Mouse (Mus musculus) neural tube, embryonic 15.5 days (tissue): ENCODE measurements around the gene Ak9. TPM values are rescaled to one million over a fixed set of nuclear protein-coding genes. Genes with fewer than 3 reads are reported as not detected.

Source experiments
- ATAC-seq: fragments of 200-750 bp; cut with Nextera tagmentation; 2 replicates; pipeline ENCODE4 v1.8.0; 2017; ENCODE audit warnings: mild to moderate bottlenecking, moderate TSS enrichment, moderate library complexity; ENCODE audit not compliant: low FRiP score
- H3K27ac ChIP-seq: fragments of 300-500 bp; sonication (generic); replicated peaks from 2 replicates; pipeline ENCODE4 v1.5.1; 2015; ENCODE audit warnings: mild to moderate bottlenecking, inconsistent platforms
- H3K27me3 ChIP-seq: fragments of 300-500 bp; sonication (generic); replicated peaks from 2 replicates; pipeline ENCODE4 v1.6.1; 2015; ENCODE audit warnings: inconsistent platforms
- H3K36me3 ChIP-seq: fragments of 300-500 bp; sonication (generic); 2 replicates; pipeline ENCODE4 v1.6.1; 2015; ENCODE audit warnings: inconsistent platforms
- H3K4me1 ChIP-seq: fragments of 300-500 bp; sonication (generic); 2 replicates; pipeline ENCODE4 v1.6.1; 2015; ENCODE audit warnings: inconsistent platforms
- H3K4me2 ChIP-seq: fragments of 300-500 bp; sonication (generic); 2 replicates; pipeline ENCODE4 v1.6.1; 2015; ENCODE audit warnings: inconsistent platforms, mild to moderate bottlenecking, moderate library complexity
- H3K4me3 ChIP-seq: fragments of 300-500 bp; sonication (generic); replicated peaks from 2 replicates; pipeline ENCODE4 v1.5.1; 2015; ENCODE audit warnings: mild to moderate bottlenecking, inconsistent platforms
- H3K9ac ChIP-seq: fragments of 300-500 bp; sonication (generic); replicated peaks from 2 replicates; pipeline ENCODE4 v1.6.1; 2015; ENCODE audit warnings: mild to moderate bottlenecking, inconsistent platforms
- H3K9me3 ChIP-seq: fragments of 300-500 bp; sonication (generic); replicated peaks from 2 replicates; pipeline ENCODE4 v1.6.1; 2016; ENCODE audit warnings: inconsistent platforms
- WGBS: fragments of 180-500 bp; shearing (Covaris S2); methylation state at CpG from one replicate; pipeline ENCODE4 v1.1.7; 2015; ENCODE audit warnings: mixed read lengths; 5-methylcytosine and 5-hydroxymethylcytosine counted together
- polyA plus RNA-seq: library from polyadenylated mRNA; unstranded; fragments of >200 nt; fragmentation: Nextera tagmentation; extraction: Ambion mirVana; gene quantifications from 2 replicates; pipeline ENCODE4 v1.2.1, GENCODE M21; 2015

Ak9 gene
- polyA plus RNA-seq, 1 experiment from 2014 or later, result 0.10 TPM

DNA sequence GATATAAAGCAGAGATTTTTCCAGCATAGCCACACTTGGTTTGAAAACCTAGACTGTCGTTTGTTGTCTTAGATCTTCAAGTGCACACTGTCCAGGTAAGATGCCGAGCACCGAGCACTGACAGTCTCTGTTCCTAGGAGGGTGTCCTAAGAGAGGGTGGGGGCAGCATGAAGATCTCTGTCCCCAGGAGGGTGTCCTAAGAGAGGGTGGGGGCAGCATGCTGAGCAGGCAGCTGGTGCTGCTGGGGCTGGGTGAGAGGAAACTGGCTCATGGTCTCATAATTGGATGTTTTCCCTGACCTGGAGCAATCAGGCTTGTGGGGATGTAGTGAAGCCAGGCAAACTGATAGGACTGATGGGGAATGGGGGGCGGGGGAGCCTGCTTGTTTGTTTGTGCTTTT, 156.2 kb downstream of the Ak9 start:
- Histone ChIP-seq H3K9ac (no peak overlapping the region), H3K27me3 (no peaks in the 10 kb centered on the region), H3K9me3 (no peaks in the 10 kb centered on the region), H3K36me3 (peaks cover 45% of the 10 kb centered on the region), H3K27ac (no peak overlapping the region), H3K4me2 (no peak overlapping the region), H3K4me1 (peaks cover 17% of the 10 kb centered on the region; the same call in 1 of the 2 replicates), H3K4me3 (no peak overlapping the region)
- ATAC-seq, result no peak
- WGBS, result 87% methylated on average over 4 of the region's 4 CpGs

DNA sequence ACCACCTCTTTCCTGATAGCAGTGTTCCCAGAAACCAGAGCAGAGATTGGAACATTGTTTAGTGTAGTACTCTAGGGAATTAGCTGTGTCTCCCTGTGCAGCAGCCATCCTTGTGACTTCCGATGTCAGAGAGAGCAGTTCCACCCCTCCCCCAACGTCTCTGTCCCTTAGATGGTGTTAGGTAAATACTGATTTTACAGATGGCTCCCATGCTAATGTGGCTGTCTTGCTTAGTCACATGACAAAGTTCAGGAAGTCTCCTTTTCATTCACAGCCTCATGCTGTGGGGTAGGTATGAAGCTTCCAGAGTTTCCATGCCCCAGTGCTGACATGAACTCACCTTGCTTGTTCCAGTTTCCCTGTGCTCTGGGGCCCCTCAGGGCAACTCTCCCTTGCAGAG, 156.7 kb downstream of the Ak9 start:
- 26% methylated on average over 2 of the region's 2 CpGs for WGBS
- peaks cover 13% of the 10 kb centered on the region; the same call in 1 of the 2 replicates for H3K4me1 ChIP-seq
- no peaks in the 10 kb centered on the region for H3K27me3 ChIP-seq
- no peak overlapping the region for H3K9ac ChIP-seq
- H3K4me3 ChIP-seq, result no peak overlapping the region
- H3K4me2 ChIP-seq, result no peak overlapping the region
- no peak for ATAC-seq
- peaks cover 42% of the 10 kb centered on the region for H3K36me3 ChIP-seq
- no peaks in the 10 kb centered on the region for H3K9me3 ChIP-seq
- H3K27ac ChIP-seq, result no peak overlapping the region

DNA sequence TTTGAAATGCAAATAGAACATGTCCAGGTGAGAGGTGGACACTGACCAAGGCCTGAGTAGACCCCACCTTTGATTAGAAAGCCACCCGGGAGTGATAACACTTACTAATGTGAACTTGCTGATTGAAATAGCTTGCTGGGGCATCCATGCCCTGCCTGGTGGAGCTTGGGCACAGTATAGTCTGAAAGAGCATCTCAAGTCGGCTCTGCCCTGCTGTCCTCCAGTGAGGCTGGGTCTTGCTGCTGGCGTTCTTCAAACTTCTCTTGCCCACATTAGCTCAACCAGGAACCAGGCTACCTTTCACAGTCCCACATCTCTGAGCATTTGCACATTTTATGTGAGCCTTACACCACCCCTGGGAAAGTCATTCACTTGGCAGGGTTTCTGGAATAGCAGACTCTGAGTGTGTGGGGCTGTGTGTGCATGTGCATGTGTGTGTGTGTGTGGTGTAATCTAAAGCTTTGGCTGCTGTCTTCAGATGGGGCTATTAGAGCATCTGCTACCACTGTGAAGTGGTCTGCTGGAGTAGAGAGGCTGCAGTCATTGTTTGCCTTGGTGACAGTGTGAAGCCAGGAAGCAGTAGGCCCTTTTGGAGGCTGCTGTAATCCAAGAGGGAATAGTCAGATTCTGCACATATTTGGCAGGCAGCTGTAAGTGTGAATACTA, 157.4 kb downstream of the Ak9 start:
- peak; percentile 56; the same call in 1 of the 2 replicates for ATAC-seq
- no peak overlapping the region for H3K9ac ChIP-seq
- H3K27ac ChIP-seq, result peak overlapping the region; percentile 3; the same call in 1 of the 2 replicates
- peaks cover 13% of the 10 kb centered on the region; the same call in 1 of the 2 replicates for H3K4me1 ChIP-seq
- no peak overlapping the region for H3K4me3 ChIP-seq
- H3K36me3 ChIP-seq, result peaks cover 39% of the 10 kb centered on the region
- no peak overlapping the region for H3K4me2 ChIP-seq
- 83% methylated on average over 3 of the region's 3 CpGs for WGBS
- no peaks in the 10 kb centered on the region for H3K27me3 ChIP-seq
- no peaks in the 10 kb centered on the region for H3K9me3 ChIP-seq

DNA sequence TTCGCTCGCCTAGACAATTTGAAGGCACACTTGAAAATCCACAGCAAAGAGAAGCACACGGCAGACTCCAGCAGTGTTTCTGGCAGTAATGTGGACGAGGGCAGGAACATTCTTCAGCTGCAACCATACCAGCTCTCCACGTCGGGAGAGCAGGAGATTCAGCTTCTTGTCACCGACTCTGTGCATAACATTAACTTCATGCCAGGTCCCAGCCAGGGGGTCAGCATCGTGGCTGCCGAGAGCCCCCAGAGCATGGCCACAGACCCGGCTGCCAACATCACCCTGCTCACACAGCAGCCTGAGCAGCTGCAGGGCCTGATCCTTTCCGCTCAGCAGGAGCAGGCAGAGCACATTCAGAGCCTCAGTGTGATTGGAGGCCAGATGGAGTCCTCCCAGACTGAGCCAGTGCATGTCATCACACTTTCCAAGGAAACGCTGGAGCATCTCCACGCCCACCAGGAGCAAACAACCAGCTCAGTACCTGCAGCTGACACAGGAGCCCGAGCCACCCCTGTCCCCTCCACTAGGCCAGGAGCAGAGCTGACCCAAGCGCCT, 160.7 kb downstream of the Ak9 start:
- H3K36me3 ChIP-seq, result peaks cover 19% of the 10 kb centered on the region

GRCm38 (mm10) chr10:41467325-41467724, 163.5 kb downstream of the Ak9 start:
- H3K27me3 ChIP-seq, result no peaks in the 10 kb centered on the region
- no peak overlapping the region for H3K27ac ChIP-seq
- no peak overlapping the region for H3K9ac ChIP-seq
- 17% methylated on average over 6 of the region's 6 CpGs for WGBS
- peaks cover 17% of the 10 kb centered on the region for H3K36me3 ChIP-seq
- no peaks in the 10 kb centered on the region for H3K9me3 ChIP-seq
- no peak overlapping the region for H3K4me3 ChIP-seq
- H3K4me1 ChIP-seq, result no peaks in the 10 kb centered on the region
- no peak overlapping the region for H3K4me2 ChIP-seq
- ATAC-seq, result no peak

More for the DNA sequence above, 160.7 kb downstream of the Ak9 start:
- Histone ChIP-seq H3K27me3 (no peaks in the 10 kb centered on the region), H3K27ac (no peak overlapping the region), H3K4me1 (peaks cover 13% of the 10 kb centered on the region; the same call in 1 of the 2 replicates), H3K4me2 (no peak overlapping the region), H3K4me3 (no peak overlapping the region), H3K9me3 (no peaks in the 10 kb centered on the region), H3K9ac (no peak overlapping the region)
- no peak for ATAC-seq
- 34% methylated on average over 15 of the region's 15 CpGs for WGBS

DNA sequence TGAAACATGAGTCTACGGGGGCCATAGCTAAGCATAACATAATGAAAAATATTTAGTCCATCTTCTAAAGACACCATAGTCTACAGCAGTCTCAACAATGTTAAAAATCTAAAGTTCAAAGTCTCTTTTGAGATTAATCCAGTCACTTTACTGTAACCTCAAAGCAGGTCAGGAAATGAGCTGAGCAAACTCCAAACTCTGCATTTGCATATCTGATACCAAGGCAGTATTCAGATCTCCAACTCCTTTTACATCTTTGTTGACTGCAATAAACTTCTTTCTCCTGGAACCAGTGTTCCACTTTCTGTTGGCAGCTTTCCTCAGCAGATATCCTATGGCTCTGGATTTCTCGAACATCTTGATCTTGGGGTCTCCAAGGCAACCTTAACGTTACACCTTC, 166.9 kb downstream of the Ak9 start:
- no peak overlapping the region for H3K9ac ChIP-seq
- no peak overlapping the region for H3K4me3 ChIP-seq
- ATAC-seq, result no peak
- H3K9me3 ChIP-seq, result no peaks in the 10 kb centered on the region
- no peak overlapping the region for H3K4me2 ChIP-seq
- H3K27me3 ChIP-seq, result no peaks in the 10 kb centered on the region
- 92% methylated on average over 3 of the region's 3 CpGs for WGBS
- peaks cover 9% of the 10 kb centered on the region; the same call in 1 of the 2 replicates for H3K4me1 ChIP-seq
- H3K27ac ChIP-seq, result no peak overlapping the region
- 0 out of 2 replicates have a peak, but pooled peaks cover 1% of the 10 kb centered on the region for H3K36me3 ChIP-seq

GRCm38 (mm10) chr10:41472534-41472933, 168.8 kb downstream of the Ak9 start:
- Histone ChIP-seq H3K4me1 (peaks cover 28% of the 10 kb centered on the region), H3K36me3 (no peaks in the 10 kb centered on the region), H3K27me3 (no peaks in the 10 kb centered on the region), H3K9ac (no peak overlapping the region), H3K9me3 (no peaks in the 10 kb centered on the region), H3K4me3 (no peak overlapping the region), H3K27ac (no peak overlapping the region), H3K4me2 (no peak overlapping the region)
- ATAC-seq, result no peak

- no peak overlapping the region for H3K27ac ChIP-seq
- H3K9ac ChIP-seq, result no peak overlapping the region
- no peaks in the 10 kb centered on the region for H3K27me3 ChIP-seq
- H3K36me3 ChIP-seq, result no peaks in the 10 kb centered on the region
- no peak overlapping the region for H3K4me3 ChIP-seq
- ATAC-seq, result no peak
- WGBS, result 74% methylated on average over 5 of the region's 5 CpGs
- H3K4me2 ChIP-seq, result no peak overlapping the region
- H3K9me3 ChIP-seq, result no peaks in the 10 kb centered on the region
- peaks cover 33% of the 10 kb centered on the region for H3K4me1 ChIP-seq
Observed at GRCm38 (mm10) chr10:41472962-41473481, 169.2 kb downstream of the Ak9 start.

GRCm38 (mm10) chr10:41473782-41474468, 170.1 kb downstream of the Ak9 start:
- Histone ChIP-seq H3K9ac (no peak overlapping the region), H3K27me3 (no peaks in the 10 kb centered on the region), H3K9me3 (no peaks in the 10 kb centered on the region), H3K4me1 (peaks cover 37% of the 10 kb centered on the region), H3K36me3 (no peaks in the 10 kb centered on the region), H3K4me2 (no peak overlapping the region), H3K27ac (no peak overlapping the region), H3K4me3 (no peak overlapping the region)
- no peak for ATAC-seq
- 86% methylated on average over 6 of the region's 6 CpGs for WGBS

DNA sequence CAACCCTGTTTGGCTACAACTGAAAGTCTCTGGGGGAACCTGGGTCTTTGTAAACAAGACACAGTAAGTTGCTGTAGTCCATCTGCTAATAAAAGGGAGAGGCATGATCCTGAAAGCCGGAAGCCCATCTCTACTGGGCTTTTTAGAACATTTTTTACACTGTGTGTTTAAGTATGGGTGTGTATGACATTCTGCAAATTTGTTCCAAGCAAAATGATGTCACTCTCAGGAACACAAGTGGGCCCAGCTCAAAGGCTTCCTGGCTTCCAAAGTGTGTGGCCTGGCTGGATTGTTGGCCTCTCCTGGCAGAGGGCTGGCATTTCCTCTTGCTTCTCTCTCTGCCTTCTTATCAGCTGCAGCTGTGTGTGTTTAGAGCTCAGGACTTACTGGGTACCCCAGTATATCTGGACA, 171.2 kb downstream of the Ak9 start:
- H3K27ac ChIP-seq, result peak overlapping the region; percentile 15; the same call in 1 of the 2 replicates
- H3K9ac ChIP-seq, result no peak overlapping the region
- H3K4me1 ChIP-seq, result peaks cover 37% of the 10 kb centered on the region
- H3K4me3 ChIP-seq, result no peak overlapping the region
- no peak overlapping the region for H3K4me2 ChIP-seq
- H3K27me3 ChIP-seq, result no peaks in the 10 kb centered on the region
- H3K9me3 ChIP-seq, result no peaks in the 10 kb centered on the region
- no peak for ATAC-seq
- no peaks in the 10 kb centered on the region; the same call in 1 of the 2 replicates for H3K36me3 ChIP-seq
- WGBS, result 76% methylated on average over 1 of the region's 1 CpGs

DNA sequence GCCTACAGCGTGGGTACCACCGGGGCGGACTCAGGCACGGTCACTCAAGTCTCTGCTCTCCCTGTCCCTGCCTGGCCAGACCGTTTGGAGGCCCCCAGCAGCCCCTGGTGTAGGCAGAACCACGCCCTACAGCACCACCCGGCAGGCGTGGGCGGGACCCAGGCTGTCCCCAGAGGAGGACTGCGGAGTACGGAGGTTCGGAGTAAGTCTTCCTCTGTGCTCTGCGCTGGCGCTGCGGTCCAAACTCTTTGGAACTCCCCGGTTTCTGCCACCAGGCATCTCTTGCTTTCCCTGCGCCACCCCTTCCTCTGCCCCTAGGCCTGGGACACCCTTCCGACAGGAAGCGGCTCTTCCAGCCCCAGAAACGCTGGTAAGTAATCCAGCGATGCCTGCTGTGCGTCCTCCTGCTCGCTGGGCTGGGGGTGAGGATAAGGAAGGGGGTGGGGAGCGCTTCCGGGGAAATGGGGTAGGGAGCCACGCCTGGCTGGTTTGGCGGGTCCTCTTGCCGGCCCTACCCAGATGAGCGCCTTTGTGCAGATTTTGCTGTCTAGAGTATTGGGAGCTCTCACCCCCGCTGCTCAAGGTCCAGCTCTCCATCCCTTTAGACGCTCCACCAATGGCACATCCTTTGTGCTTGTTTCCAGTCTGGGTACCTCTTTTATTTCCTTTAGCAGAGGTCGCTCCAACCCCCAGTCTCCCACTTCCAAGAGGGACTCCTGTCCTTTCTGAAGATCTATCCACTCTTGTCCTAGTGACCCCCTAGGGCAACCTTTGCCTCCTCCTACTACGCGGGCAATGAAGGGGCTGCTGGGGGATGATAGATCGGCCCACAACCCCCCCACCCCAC, 172.6 kb downstream of the Ak9 start, which contains the start of gene Mical1:
Gene Mical1 (plus strand): TSS at position 144 of the 847 bp plus-strand sequence.
- ATAC-seq, result peak; percentile 63
- H3K9me3 ChIP-seq, result no peaks in the 10 kb centered on the region
- WGBS, result under 1% methylated on average over 35 of the region's 35 CpGs

More for the DNA sequence above, 172.6 kb downstream of the Ak9 start, which contains the start of gene Mical1:
- H3K4me1 ChIP-seq, result peaks cover 41% of the 10 kb centered on the region
- H3K4me3 ChIP-seq, result peak within 1 kb of the TSS; percentile 55
- no peaks in the 10 kb centered on the region for H3K27me3 ChIP-seq
- H3K9ac ChIP-seq, result peak within 1 kb of the TSS; percentile 58
- H3K36me3 ChIP-seq, result no peaks in the 10 kb centered on the region; the same call in 1 of the 2 replicates
- H3K4me2 ChIP-seq, result peak within 1 kb of the TSS; percentile 95
- H3K27ac ChIP-seq, result peak within 1 kb of the TSS; percentile 82
